Mouse (Mus musculus) midbrain, postnatal 0 days (tissue): Measurements from ENCODE around the gene Tlx1. TPM values are rescaled to one million over a fixed set of nuclear protein-coding genes. Genes with fewer than 3 reads are reported as not detected.
A peak's percentile ranks its signal among the peaks of the same experiment; 100 is the strongest.

ENCODE experiments used
- ATAC-seq: fragments of 200-750 bp; cut with Nextera tagmentation; 2 replicates; pipeline ENCODE4 v1.8.0; 2017; ENCODE audit warnings: moderate number of reproducible peaks, mild to moderate bottlenecking, moderate TSS enrichment, moderate library complexity; ENCODE audit not compliant: low FRiP score
- DNase-seq: peaks from one replicate; pipeline ENCODE4 v3.0.0-alpha.2; 2015; ENCODE audit warnings: low spot score
- H3K27ac ChIP-seq: fragments of 300-500 bp; sonication (generic); 2 replicates; pipeline ENCODE4 v1.5.1; 2014; ENCODE audit warnings: low read depth, mild to moderate bottlenecking, low read length, mixed read lengths
- H3K27me3 ChIP-seq: fragments of 300-500 bp; sonication (generic); 2 replicates; pipeline ENCODE4 v1.6.1; 2014; ENCODE audit warnings: low read length, control low read depth, mixed read lengths; ENCODE audit not compliant: insufficient read depth
- H3K36me3 ChIP-seq: fragments of 300-500 bp; sonication (generic); 2 replicates; pipeline ENCODE4 v1.6.1; 2014; ENCODE audit warnings: low read length, control low read depth, mixed read lengths; ENCODE audit not compliant: insufficient read depth
- H3K4me1 ChIP-seq: fragments of 300-500 bp; sonication (generic); 2 replicates; pipeline ENCODE4 v1.6.1; 2014; ENCODE audit warnings: mild to moderate bottlenecking, control low read depth, antibody characterized with exemption, low read length, mixed read lengths; ENCODE audit not compliant: insufficient read depth
- H3K4me2 ChIP-seq: fragments of 300-500 bp; sonication (generic); 2 replicates; pipeline ENCODE4 v1.6.1; 2014; ENCODE audit warnings: low read depth, mild to moderate bottlenecking, low read length, mixed read lengths; ENCODE audit not compliant: poor library complexity, severe bottlenecking
- H3K4me3 ChIP-seq: fragments of 300-500 bp; sonication (generic); 2 replicates; pipeline ENCODE4 v1.5.1; 2014; ENCODE audit warnings: low read depth, mild to moderate bottlenecking, low read length, moderate library complexity
- H3K9ac ChIP-seq: fragments of 300-500 bp; sonication (generic); replicated peaks from 2 replicates; pipeline ENCODE4 v1.6.1; 2014; ENCODE audit warnings: mild to moderate bottlenecking, low read length, moderate library complexity, mixed read lengths; ENCODE audit not compliant: poor library complexity, severe bottlenecking
- H3K9me3 ChIP-seq: fragments of 300-500 bp; sonication (generic); 2 replicates; pipeline ENCODE4 v1.6.1; 2016; ENCODE audit warnings: low read length, control low read depth
- CTCF ChIP-seq: IDR thresholded peaks from 2 replicates; pipeline ENCODE4 v1.5.1; 2016; ENCODE audit warnings: antibody characterized with exemption, mild to moderate bottlenecking
- WGBS: fragments of 180-500 bp; shearing (Covaris S2); extraction: QIAGEN DNeasy Blood & Tissue Kit; methylation state at CpG from one replicate; pipeline ENCODE4 v1.1.7; 2014; 5-methylcytosine and 5-hydroxymethylcytosine counted together
- polyA plus RNA-seq: library from polyadenylated mRNA; unstranded; fragments of >200 nt; fragmentation: Nextera tagmentation; extraction: Ambion mirVana; gene quantifications from 2 replicates; pipeline ENCODE4 v1.2.1, GENCODE M21; 2015
- total RNA-seq: library from RNA; depleted of rRNA; stranded (reverse); fragments of >200 nt; gene quantifications from 2 replicates; pipeline ENCODE4 v1.2.3, GENCODE M21; 2014

Tlx1 gene
- total and polyA plus RNA-seq, 2 experiments from 2014 or later = not detected

GRCm38 (mm10) chr19:45159991-45160390 is 9.5 kb downstream of the Tlx1 start:
- no peak for ATAC-seq
- DNase-seq = no peak

DNA sequence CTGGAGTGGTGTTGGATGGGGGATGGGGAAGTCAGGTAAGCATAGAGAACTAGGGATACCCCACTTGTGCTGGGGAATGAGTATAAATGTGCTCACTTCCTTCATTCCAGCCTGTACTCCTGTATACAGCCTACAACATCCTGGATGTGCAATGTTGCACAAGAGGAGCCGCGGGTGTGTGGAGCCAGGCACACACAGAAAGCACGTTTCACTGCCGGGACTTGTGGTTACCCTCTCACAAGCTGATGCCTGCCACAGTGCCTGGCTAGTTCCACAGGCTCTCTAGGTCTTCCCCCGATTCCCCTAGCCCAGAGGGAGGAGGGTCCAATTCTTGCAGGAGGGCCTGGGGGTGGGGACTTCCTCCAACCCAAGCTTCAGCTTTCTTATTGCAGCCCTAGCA is 10.0 kb downstream of the Tlx1 start:
- no peak for ATAC-seq
- Histone ChIP-seq H3K9me3 (no peaks in the 10 kb centered on the region), H3K4me2 (no peak overlapping the region), H3K36me3 (no peaks in the 10 kb centered on the region), H3K9ac (no peak overlapping the region), H3K27ac (no peak overlapping the region), H3K4me1 (no peaks in the 10 kb centered on the region), H3K4me3 (no peak overlapping the region), H3K27me3 (peaks cover 96% of the 10 kb centered on the region)
- TF ChIP-seq CTCF = no peak
- WGBS = 3% methylated on average over 5 of the region's 5 CpGs
- no peak for DNase-seq

More at GRCm38 (mm10) chr19:45159991-45160390, 9.5 kb downstream of the Tlx1 start:
- Histone ChIP-seq H3K27me3 (peaks cover 96% of the 10 kb centered on the region), H3K27ac (no peak overlapping the region), H3K36me3 (no peaks in the 10 kb centered on the region), H3K9me3 (no peaks in the 10 kb centered on the region), H3K9ac (no peak overlapping the region), H3K4me3 (no peak overlapping the region), H3K4me2 (no peak overlapping the region), H3K4me1 (no peaks in the 10 kb centered on the region)
- WGBS = under 1% methylated on average over 5 of the region's 5 CpGs
- no peak for TF ChIP-seq CTCF

DNA sequence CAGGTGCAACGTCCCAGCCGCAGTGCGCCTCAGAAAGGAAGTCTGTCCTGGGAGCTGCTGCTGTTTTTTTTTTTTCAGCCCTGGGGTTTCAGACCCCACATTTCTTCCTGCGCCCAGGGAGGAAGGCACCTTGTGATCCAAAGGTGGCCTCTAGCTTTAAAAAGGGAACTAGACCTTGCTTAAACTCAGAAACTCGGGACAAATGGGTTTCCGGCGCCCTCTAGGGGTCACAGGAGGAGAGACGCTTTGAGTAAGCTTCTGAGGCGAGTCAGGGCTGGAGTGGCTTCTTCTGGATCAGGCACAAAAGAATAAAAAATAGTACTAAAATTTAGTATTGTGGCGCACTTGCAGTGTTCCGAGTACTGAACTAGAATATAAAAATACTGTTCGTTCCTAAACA is 10.6 kb downstream of the Tlx1 start:
- no peak for ATAC-seq
- WGBS = 2% methylated on average over 12 of the region's 12 CpGs

DNA sequence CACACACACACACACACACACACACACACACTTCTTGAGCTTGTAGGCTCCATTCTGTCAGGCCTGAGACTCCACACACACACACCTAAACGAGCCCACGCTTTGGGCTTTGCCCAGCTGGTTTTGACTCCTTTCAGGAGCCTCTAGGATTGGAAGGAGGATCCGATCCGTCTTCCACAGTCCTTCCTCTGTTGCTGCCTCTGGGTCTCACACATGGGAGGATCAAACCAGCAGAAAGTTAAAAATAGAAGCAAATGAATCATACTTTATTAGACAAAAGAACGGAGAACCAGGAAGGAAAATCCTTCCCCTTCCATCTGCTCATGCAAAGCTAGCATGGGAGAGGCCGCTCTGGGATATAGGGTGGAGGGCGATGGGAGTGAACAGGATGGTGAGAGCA is 11.7 kb downstream of the Tlx1 start:
- no peak overlapping the region for H3K4me2 ChIP-seq
- ATAC-seq (no peak), DNase-seq (no peak)
- H3K9me3 ChIP-seq = no peaks in the 10 kb centered on the region
- H3K4me3 ChIP-seq = no peak overlapping the region
- H3K27ac ChIP-seq = no peak overlapping the region
- no peaks in the 10 kb centered on the region for H3K4me1 ChIP-seq
- no peaks in the 10 kb centered on the region for H3K36me3 ChIP-seq
- H3K9ac ChIP-seq = no peak overlapping the region
- no peak for TF ChIP-seq CTCF
- WGBS = 54% methylated on average over 7 of the region's 7 CpGs
- peaks cover 89% of the 10 kb centered on the region for H3K27me3 ChIP-seq

More for the DNA sequence above, 10.6 kb downstream of the Tlx1 start:
- H3K9ac ChIP-seq = no peak overlapping the region
- peaks cover 93% of the 10 kb centered on the region for H3K27me3 ChIP-seq
- peak; percentile 76 for DNase-seq
- TF ChIP-seq CTCF = peak; percentile 89
- H3K36me3 ChIP-seq = no peaks in the 10 kb centered on the region
- no peak overlapping the region for H3K4me2 ChIP-seq
- no peaks in the 10 kb centered on the region for H3K4me1 ChIP-seq
- H3K4me3 ChIP-seq = no peak overlapping the region
- H3K9me3 ChIP-seq = no peaks in the 10 kb centered on the region
- no peak overlapping the region for H3K27ac ChIP-seq

GRCm38 (mm10) chr19:45162871-45163270 is 12.4 kb downstream of the Tlx1 start:
- Histone ChIP-seq H3K4me1 (no peaks in the 10 kb centered on the region), H3K9me3 (no peaks in the 10 kb centered on the region), H3K9ac (no peak overlapping the region), H3K4me2 (no peak overlapping the region), H3K27ac (no peak overlapping the region), H3K27me3 (peaks cover 91% of the 10 kb centered on the region), H3K4me3 (no peak overlapping the region), H3K36me3 (no peaks in the 10 kb centered on the region)
- 4% methylated on average over 12 of the region's 12 CpGs for WGBS
- no peak for ATAC-seq
- TF ChIP-seq CTCF = no peak
- DNase-seq = no peak

DNA sequence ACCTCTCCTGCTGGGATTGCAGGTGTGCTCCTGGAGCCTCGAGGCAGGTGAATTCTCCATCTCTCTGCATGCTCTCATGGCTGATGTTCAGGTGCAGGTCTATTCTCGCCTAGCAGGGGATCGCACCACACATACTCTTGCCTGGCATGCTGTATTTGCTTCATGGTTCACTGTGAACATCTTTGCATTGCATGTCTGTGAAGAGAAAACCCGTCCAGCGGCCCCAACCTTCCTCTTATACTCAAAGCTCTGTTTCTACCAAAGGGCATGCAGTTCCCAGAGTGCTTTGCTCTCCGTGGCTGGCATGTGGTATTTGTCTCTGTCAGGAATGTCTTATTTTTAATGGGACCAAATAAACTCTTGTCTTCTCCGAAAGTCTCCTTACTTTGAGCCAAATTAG is 20.0 kb downstream of the Tlx1 start:
- Histone ChIP-seq H3K4me3 (no peak overlapping the region), H3K9me3 (no peaks in the 10 kb centered on the region), H3K4me1 (no peaks in the 10 kb centered on the region), H3K9ac (no peak overlapping the region), H3K36me3 (no peaks in the 10 kb centered on the region), H3K27me3 (peaks cover 30% of the 10 kb centered on the region), H3K4me2 (no peak overlapping the region), H3K27ac (no peak overlapping the region)
- ATAC-seq (no peak), DNase-seq (no peak)
- WGBS = 75% methylated on average over 7 of the region's 7 CpGs
- no peak for TF ChIP-seq CTCF
